Mouse (Mus musculus) left cerebral cortex, adult 9 months (tissue): Measurements from ENCODE around the gene Omg.

ENCODE experiments used
- DNase-seq, 2 experiments: peaks; one replicate each; pipeline ENCODE4 v3.0.0; 2022; ENCODE audit warnings: low spot score in 2 of 2

The Omg gene

GRCm38 (mm10) chr11:79503845-79504244 lies at the start of gene Omg:
TSS of gene Omg (minus strand) at chr11:79504084.
- DNase-seq = peak; percentile 71 to 85

- DNase-seq = no peak
Observed at GRCm38 (mm10) chr11:79552622-79553021, 48.7 kb upstream of the Omg start.

GRCm38 (mm10) chr11:79536293-79536692 lies 32.4 kb upstream of the Omg start:
- no peak for DNase-seq

- no peak for DNase-seq
Observed at GRCm38 (mm10) chr11:79535554-79535953, 31.7 kb upstream of the Omg start.

GRCm38 (mm10) chr11:79533950-79534690 lies 30.2 kb upstream of the Omg start:
- DNase-seq = no peak

- DNase-seq = no peak
Observed at GRCm38 (mm10) chr11:79533311-79533710, 29.4 kb upstream of the Omg start.

- DNase-seq = no peak
Observed at GRCm38 (mm10) chr11:79531485-79531884, 27.6 kb upstream of the Omg start.

GRCm38 (mm10) chr11:79530774-79531173 lies 26.9 kb upstream of the Omg start:
- DNase-seq = no peak

- DNase-seq = peak in 1 of 2 experiments; percentile 50
Observed at GRCm38 (mm10) chr11:79530333-79530761, 26.5 kb upstream of the Omg start, which contains the start of the genes Evi2 and Evi2a. TSS of gene Evi2 (minus strand) at chr11:79530589. TSS of gene Evi2a (minus strand) at chr11:79530609.

- no peak for DNase-seq
Observed at GRCm38 (mm10) chr11:79529736-79530135, 25.9 kb upstream of the Omg start.

GRCm38 (mm10) chr11:79529226-79529625 lies 25.3 kb upstream of the Omg start:
- no peak for DNase-seq

- no peak for DNase-seq
Observed at GRCm38 (mm10) chr11:79528601-79529000, 24.7 kb upstream of the Omg start.

GRCm38 (mm10) chr11:79527739-79528384 lies 24.0 kb upstream of the Omg start:
- DNase-seq = no peak

- DNase-seq = peak in 1 of 2 experiments; percentile 35
Observed at GRCm38 (mm10) chr11:79527015-79527738, 23.3 kb upstream of the Omg start.

GRCm38 (mm10) chr11:79526549-79526948 lies 22.7 kb upstream of the Omg start:
- no peak for DNase-seq

- DNase-seq = no peak
Observed at GRCm38 (mm10) chr11:79524310-79524575, 20.4 kb upstream of the Omg start.

GRCm38 (mm10) chr11:79523560-79524309 lies 19.9 kb upstream of the Omg start, which contains the start of gene Evi2b:
TSS of gene Evi2b (minus strand) at chr11:79523762.
- DNase-seq = no peak

GRCm38 (mm10) chr11:79522944-79523343 lies 19.1 kb upstream of the Omg start:
- DNase-seq = no peak

GRCm38 (mm10) chr11:79521930-79522329 lies 18.0 kb upstream of the Omg start:
- no peak for DNase-seq

- no peak for DNase-seq
Observed at GRCm38 (mm10) chr11:79520772-79521171, 16.9 kb upstream of the Omg start.

GRCm38 (mm10) chr11:79519878-79520291 lies 16.0 kb upstream of the Omg start:
- DNase-seq = peak; percentile 60 to 74

- no peak for DNase-seq
Observed at GRCm38 (mm10) chr11:79519299-79519698, 15.4 kb upstream of the Omg start.
